Mouse (Mus musculus) midbrain, embryonic 11.5 days (tissue): Measurements from ENCODE around the gene Sim2. TPM values are rescaled to one million over a fixed set of nuclear protein-coding genes. Genes with fewer than 3 reads are reported as not detected.

Experiments
- ATAC-seq: fragments of 200-750 bp; cut with Nextera tagmentation; 2 replicates; pipeline ENCODE4 v1.8.0; 2017; ENCODE audit warnings: moderate TSS enrichment, moderate library complexity; ENCODE audit not compliant: low FRiP score
- DNase-seq: peaks from one replicate; pipeline ENCODE4 v3.0.0; 2015; ENCODE audit warnings: low spot score; ENCODE audit errors: missing footprints
- H3K27ac ChIP-seq: fragments of 300-500 bp; sonication (generic); 2 replicates; pipeline ENCODE4 v1.5.1; 2014; ENCODE audit warnings: low read depth, low read length
- H3K27me3 ChIP-seq: fragments of 300-500 bp; sonication (generic); 2 replicates; pipeline ENCODE4 v1.6.1; 2014; ENCODE audit warnings: mild to moderate bottlenecking, low read length, moderate library complexity, mixed read lengths; ENCODE audit not compliant: control insufficient read depth, insufficient read depth
- H3K36me3 ChIP-seq: fragments of 300-500 bp; sonication (generic); 2 replicates; pipeline ENCODE4 v1.6.1; 2014; ENCODE audit warnings: mild to moderate bottlenecking, low read length, moderate library complexity, mixed read lengths; ENCODE audit not compliant: control insufficient read depth, insufficient read depth
- H3K4me1 ChIP-seq: fragments of 300-500 bp; sonication (generic); 2 replicates; pipeline ENCODE4 v1.6.1; 2014; ENCODE audit warnings: low read length; ENCODE audit not compliant: control insufficient read depth, insufficient read depth
- H3K4me2 ChIP-seq: fragments of 300-500 bp; sonication (generic); 2 replicates; pipeline ENCODE4 v1.6.1; 2014; ENCODE audit warnings: mild to moderate bottlenecking, moderate library complexity
- H3K4me3 ChIP-seq: fragments of 300-500 bp; sonication (generic); 2 replicates; pipeline ENCODE4 v1.5.1; 2014; ENCODE audit warnings: low read depth, low read length
- H3K9ac ChIP-seq: fragments of 300-500 bp; sonication (generic); 2 replicates; pipeline ENCODE4 v1.6.1; 2014; ENCODE audit warnings: low read length
- H3K9me3 ChIP-seq: fragments of 300-500 bp; sonication (generic); 2 replicates; pipeline ENCODE4 v1.6.1; 2016; ENCODE audit warnings: low read length; ENCODE audit not compliant: control insufficient read depth
- WGBS: fragments of 180-500 bp; shearing (Covaris S2); extraction: QIAGEN DNeasy Blood & Tissue Kit; methylation state at CpG from one replicate; pipeline ENCODE4 v1.1.7; 2014; 5-methylcytosine and 5-hydroxymethylcytosine counted together
- polyA plus RNA-seq: library from polyadenylated mRNA; unstranded; fragments of >200 nt; fragmentation: Nextera tagmentation; extraction: Ambion mirVana; gene quantifications from 2 replicates; pipeline ENCODE4 v1.2.1, GENCODE M21; 2014

The Sim2 gene
- polyA plus RNA-seq, 1 experiment from 2014 or later = 1.8 TPM

GRCm38 (mm10) chr16:94082960-94083847, 1.5 kb upstream of the Sim2 start:
- peaks cover 21% of the 10 kb centered on the region for H3K4me1 ChIP-seq
- DNase-seq = peak; percentile 96
- no peaks in the 10 kb centered on the region for H3K36me3 ChIP-seq
- WGBS = under 1% methylated on average over 45 of the region's 46 CpGs
- ATAC-seq = no peak
- peak overlapping the region; percentile 24; the same call in 1 of the 2 replicates for H3K9ac ChIP-seq
- H3K27ac ChIP-seq = no peak overlapping the region
- H3K9me3 ChIP-seq = no peaks in the 10 kb centered on the region
- peaks cover 97% of the 10 kb centered on the region for H3K27me3 ChIP-seq
- 0 out of 2 replicates have a peak overlapping the region, but pooled peaks have one; percentile 5 for H3K4me3 ChIP-seq
- H3K4me2 ChIP-seq = peak overlapping the region; percentile 13

GRCm38 (mm10) chr16:94083848-94084525, 744 bp upstream of the Sim2 start:
- under 1% methylated on average over 41 of the region's 41 CpGs for WGBS

DNA sequence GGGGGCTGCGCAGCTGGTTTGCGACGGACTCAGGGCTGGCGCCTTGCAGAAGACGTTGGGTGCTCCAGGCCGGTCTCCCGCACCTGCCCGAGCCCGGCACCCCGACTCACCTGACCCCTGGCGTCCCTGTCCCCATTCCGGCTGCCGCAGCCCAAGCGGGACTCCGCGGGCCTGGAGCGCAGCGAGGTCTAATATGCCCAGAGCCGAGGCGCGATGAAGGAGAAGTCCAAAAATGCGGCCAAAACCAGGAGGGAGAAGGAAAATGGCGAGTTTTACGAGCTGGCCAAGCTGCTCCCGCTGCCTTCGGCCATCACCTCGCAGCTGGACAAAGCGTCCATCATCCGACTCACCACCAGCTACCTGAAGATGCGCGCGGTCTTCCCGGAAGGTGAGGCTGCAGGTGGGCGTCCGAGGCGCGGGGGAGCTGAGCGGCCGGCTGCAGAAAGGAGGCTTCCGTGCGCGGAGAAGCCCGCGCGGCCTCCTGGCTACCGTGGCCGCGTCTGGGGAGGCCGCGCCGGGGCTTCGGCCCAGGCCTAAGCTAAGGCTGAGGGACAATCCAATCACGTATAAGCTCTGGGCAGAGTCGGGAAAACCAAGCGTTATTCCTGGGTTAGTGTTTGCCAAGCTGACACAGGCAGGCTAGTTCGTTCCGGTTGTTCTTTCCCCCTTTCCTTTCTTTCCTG, 1.0 kb downstream of the Sim2 start:
- no peak overlapping the region for H3K27ac ChIP-seq
- no peak for ATAC-seq

More at GRCm38 (mm10) chr16:94083848-94084525, 744 bp upstream of the Sim2 start:
- no peaks in the 10 kb centered on the region for H3K36me3 ChIP-seq
- H3K4me3 ChIP-seq = peak overlapping the region; percentile 36
- H3K9me3 ChIP-seq = no peaks in the 10 kb centered on the region
- H3K27ac ChIP-seq = no peak overlapping the region
- peaks cover 97% of the 10 kb centered on the region for H3K27me3 ChIP-seq
- peak overlapping the region; percentile 13; the same call in 1 of the 2 replicates for H3K4me2 ChIP-seq
- DNase-seq (peak; percentile 97), ATAC-seq (no peak)
- H3K4me1 ChIP-seq = peaks cover 21% of the 10 kb centered on the region
- peak overlapping the region; percentile 12; the same call in 1 of the 2 replicates for H3K9ac ChIP-seq

GRCm38 (mm10) chr16:94086701-94087569, 2.2 kb downstream of the Sim2 start:
- Histone ChIP-seq H3K27ac (no peak overlapping the region), H3K36me3 (no peaks in the 10 kb centered on the region), H3K9me3 (no peaks in the 10 kb centered on the region), H3K4me2 (peak overlapping the region; percentile 34), H3K4me3 (peak overlapping the region; percentile 27), H3K4me1 (peaks cover 16% of the 10 kb centered on the region), H3K9ac (peak overlapping the region; percentile 41), H3K27me3 (peaks cover 97% of the 10 kb centered on the region)
- WGBS = 1% methylated on average over 50 of the region's 50 CpGs
- ATAC-seq = no peak
- DNase-seq = peak; percentile 97

More for the DNA sequence above, 1.0 kb downstream of the Sim2 start:
- Histone ChIP-seq H3K9me3 (no peaks in the 10 kb centered on the region), H3K4me2 (peak overlapping the region; percentile 37), H3K36me3 (no peaks in the 10 kb centered on the region), H3K27me3 (peaks cover 97% of the 10 kb centered on the region), H3K4me1 (peaks cover 16% of the 10 kb centered on the region), H3K4me3 (peak overlapping the region; percentile 36), H3K9ac (peak overlapping the region; percentile 60)
- under 1% methylated on average over 57 of the region's 57 CpGs for WGBS
- peak; percentile 97 for DNase-seq

DNA sequence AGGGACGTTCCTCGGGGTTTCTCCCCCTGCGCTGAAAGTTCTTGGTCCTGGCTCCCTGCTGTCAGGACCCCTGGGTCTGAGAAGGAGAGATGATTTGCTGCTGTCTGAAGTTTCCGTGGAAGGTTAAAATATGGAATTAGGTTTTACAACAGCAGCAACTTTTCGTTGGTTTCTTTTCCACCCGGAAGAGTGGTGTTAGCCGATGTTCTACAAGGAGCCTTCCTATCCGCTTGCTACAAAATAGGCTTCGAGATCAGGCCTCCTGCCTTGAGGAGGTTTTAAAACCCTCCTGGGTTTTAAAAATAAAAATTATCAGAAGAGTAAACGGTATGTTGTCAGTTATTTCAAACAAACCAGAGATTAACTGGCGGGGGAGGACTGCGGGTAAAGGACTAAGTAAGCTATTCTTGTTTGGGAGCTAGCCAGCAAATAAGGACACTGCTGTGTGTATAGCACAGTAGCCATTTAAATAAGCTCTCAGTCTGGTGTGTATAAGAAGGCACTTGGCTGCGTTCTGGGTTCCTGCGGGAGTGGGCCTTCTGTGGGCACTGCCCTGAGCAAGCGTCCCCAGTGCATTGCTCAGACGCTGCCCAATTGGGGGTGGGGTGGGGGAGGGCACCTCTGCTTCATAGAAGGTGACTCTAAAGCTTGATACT, 3.0 kb downstream of the Sim2 start:
- peaks cover 16% of the 10 kb centered on the region for H3K4me1 ChIP-seq
- no peak for ATAC-seq
- H3K4me2 ChIP-seq = peak overlapping the region; percentile 34
- peak overlapping the region; percentile 27 for H3K4me3 ChIP-seq
- peaks cover 97% of the 10 kb centered on the region for H3K27me3 ChIP-seq
- H3K36me3 ChIP-seq = no peaks in the 10 kb centered on the region
- DNase-seq = peak; percentile 96
- WGBS = 2% methylated on average over 16 of the region's 16 CpGs
- peak overlapping the region; percentile 41 for H3K9ac ChIP-seq
- H3K9me3 ChIP-seq = no peaks in the 10 kb centered on the region
- H3K27ac ChIP-seq = no peak overlapping the region

- DNase-seq (peak; percentile 94), ATAC-seq (no peak)
- Histone ChIP-seq H3K4me2 (peak overlapping the region; percentile 34; the same call in 1 of the 2 replicates), H3K9me3 (no peaks in the 10 kb centered on the region), H3K27ac (no peak overlapping the region), H3K4me3 (peak overlapping the region; percentile 27; the same call in 1 of the 2 replicates), H3K36me3 (no peaks in the 10 kb centered on the region), H3K9ac (no peak overlapping the region), H3K4me1 (peaks cover 16% of the 10 kb centered on the region), H3K27me3 (peaks cover 97% of the 10 kb centered on the region)
- 2% methylated on average over 11 of the region's 11 CpGs for WGBS
These were observed 3.6 kb downstream of the Sim2 start for GRCm38 (mm10) chr16:94088226-94088748.

- ATAC-seq (no peak), DNase-seq (peak; percentile 91)
- 5% methylated on average over 14 of the region's 14 CpGs for whole genome bisulfite sequencing
- H3K9me3 ChIP-seq = no peaks in the 10 kb centered on the region
- H3K36me3 ChIP-seq = no peaks in the 10 kb centered on the region
- peaks cover 97% of the 10 kb centered on the region for H3K27me3 ChIP-seq
- H3K27ac ChIP-seq = no peak overlapping the region
- no peak overlapping the region for H3K9ac ChIP-seq
- H3K4me2 ChIP-seq = peak overlapping the region; percentile 1; the same call in 1 of the 2 replicates
- no peak overlapping the region for H3K4me3 ChIP-seq
- H3K4me1 ChIP-seq = peaks cover 17% of the 10 kb centered on the region
These were observed 4.3 kb downstream of the Sim2 start for GRCm38 (mm10) chr16:94088819-94089692.
